Mouse (Mus musculus) inflammation-experienced regulatory T-cells (primary cell): Measurements from ENCODE around the gene Bub1. TPM values are rescaled to one million over a fixed set of nuclear protein-coding genes. Genes with fewer than 3 reads are reported as not detected.

Experiments
- polyA plus RNA-seq, 2 experiments: library from polyadenylated mRNA; unstranded; fragments of 100-300 nt; shearing (Covaris generic); gene quantifications; one replicate each; pipeline ENCODE4 v1.2.1; 2017

Bub1 gene
- polyA plus RNA-seq: under 1 TPM; 0.33 to 0.58 TPM

DNA sequence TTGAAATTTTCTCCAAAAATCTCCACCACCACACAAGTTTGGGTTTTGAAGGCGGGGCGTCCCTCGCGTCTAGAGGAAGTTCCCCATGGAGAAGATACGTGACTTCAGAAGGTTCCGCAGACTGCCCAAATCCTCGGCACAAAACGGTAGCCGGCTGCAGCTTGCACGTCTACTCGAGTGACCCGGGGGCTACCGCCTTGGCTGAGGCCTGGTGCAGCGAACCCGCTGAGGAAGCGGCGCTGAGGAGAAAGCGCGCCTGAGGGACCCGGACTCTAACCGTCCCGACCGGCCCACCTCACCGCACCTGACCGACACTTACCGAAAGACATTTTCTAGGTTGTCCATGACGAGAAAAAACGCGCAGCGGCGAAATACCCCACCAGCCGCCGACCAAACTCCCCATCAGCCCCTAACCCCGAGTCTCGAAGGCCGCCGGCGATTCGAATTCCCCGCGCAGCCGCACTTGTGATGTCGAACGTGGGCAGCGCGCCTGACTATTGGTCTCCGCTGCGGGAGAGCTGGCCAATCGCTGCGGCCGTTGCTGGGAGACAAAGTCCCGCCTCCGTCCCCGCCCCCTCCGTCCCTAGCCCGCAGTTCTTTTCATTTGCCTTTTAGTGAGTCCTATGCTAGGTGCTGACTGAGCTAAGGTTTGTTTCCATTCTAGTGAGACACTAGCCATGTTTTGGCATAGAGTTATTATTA is at the start of gene Bub1:
Gene Bub1 (minus strand): TSS at position 465 of the 702 bp plus-strand sequence.

DNA sequence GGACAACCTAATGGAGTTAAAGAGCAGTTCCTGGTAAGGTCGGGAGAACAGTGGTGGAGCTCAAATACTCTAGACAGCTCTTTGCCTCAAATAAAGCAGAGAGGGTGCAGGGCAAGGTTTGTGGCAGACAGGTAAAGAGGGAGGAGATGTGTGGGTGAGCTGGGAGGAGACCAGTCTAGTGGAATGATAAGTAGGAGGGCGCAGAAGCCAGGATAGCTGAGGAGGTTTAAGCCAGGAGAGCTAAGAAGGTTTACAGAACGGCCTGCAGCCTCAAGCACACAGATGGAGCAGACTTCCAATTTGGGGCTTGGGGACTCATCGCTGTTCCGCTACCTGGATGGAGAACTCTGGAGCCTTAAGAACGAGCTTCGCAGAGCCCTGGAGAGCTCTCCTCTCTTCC is 6.9 kb upstream of the Bub1 start, which contains the start of gene Acoxl:
Gene Acoxl (plus strand): TSS at position 301 of the 400 bp plus-strand sequence.

DNA sequence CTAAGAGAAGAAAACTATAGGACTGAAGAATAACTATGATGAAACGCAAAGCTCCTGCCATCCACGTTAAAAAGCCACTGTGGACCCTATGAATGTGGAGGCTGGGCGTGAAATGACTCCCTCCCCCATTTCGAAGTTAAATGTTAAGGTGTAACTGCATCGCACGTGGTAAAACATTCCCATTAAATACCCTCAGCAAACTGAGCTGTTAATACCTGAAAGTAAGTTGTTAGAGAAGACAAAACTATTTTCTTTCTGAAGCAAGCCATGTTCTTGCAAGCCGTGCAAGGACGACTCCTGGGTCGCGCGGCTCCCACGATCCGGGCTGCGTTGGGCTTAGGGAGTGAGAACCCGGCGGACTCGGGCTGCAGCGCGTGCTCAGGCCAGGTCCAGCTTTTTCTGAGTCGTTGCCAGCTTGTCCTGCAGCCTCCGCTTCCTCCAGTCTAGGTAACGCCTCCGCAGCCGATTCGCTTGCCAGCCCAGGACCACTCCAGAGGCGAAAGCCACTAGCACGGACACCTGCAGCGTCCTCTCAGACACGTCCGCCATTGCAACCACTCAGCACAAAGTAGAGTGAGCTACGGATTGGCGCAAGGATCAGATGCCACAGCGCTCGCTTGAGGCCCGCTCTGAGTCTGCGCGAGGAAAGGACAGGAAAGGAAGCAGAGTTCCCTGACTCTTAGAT is 39.6 kb downstream of the Bub1 start, which contains the start of gene Mtln:
Gene Mtln (minus strand): TSS at position 570 of the 685 bp plus-strand sequence.

DNA sequence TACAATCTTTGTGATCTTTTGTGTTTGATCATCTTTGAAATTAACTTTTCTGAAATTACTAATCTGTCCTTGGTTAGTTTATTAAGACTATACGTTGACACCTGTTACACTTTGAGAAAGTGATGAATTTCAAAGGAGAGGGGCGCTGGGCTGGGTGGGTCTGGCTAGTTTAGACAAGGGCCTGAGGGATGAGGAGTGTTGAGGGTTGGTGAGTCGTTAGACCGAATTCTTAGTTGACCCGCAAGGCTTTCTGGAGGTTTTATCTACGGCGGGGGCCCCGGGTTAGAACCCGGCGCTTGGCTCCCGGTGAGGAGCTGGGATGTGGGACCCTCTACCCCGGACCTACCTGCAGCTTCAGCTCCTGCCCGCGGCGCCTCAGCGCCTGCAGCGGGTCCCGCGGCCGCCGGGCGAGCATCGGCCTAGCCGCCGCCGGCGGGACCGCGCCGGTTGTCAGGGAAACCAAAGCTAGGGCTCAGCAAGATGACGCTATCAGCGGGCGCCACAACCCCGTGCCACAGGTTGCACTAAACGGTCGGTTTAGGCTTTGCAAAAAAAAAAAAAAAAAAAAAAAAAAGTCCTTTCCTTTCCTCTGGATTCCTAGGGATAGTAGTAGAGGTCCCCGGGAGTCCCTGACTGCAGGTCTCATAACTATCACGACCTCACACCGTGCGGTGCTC is 43.1 kb downstream of the Bub1 start, which contains the start of gene Nphp1:
Gene Nphp1 (minus strand): TSS at position 458 of the 677 bp plus-strand sequence.

Other genes starting within 250 kb of the Bub1 start
- gene Zfp661, start 244.8 kb downstream of the Bub1 start, polyA plus RNA-seq: 1 to 10 TPM; 2.9 to 3.2 TPM
- 100 to 1,000 TPM; 123 to 125 TPM for gene Mrps5, start 244.6 kb downstream of the Bub1 start, polyA plus RNA-seq
- 1 to 10 TPM in 1 of 2 experiments, under 1 TPM in 1; 0.22 to 1.4 TPM for gene Mal, start 175.2 kb downstream of the Bub1 start, polyA plus RNA-seq
- gene Mall, start 101.9 kb downstream of the Bub1 start, polyA plus RNA-seq: under 1 TPM in 1 of 2 experiments, not detected in 1; 0.13 TPM
- 1 to 10 TPM in 1 of 2 experiments, under 1 TPM in 1; 0.69 to 2.0 TPM for gene Nphp1, start 43.0 kb downstream of the Bub1 start, polyA plus RNA-seq
- 10 to 100 TPM; 22.7 to 32.2 TPM for gene Mtln, start 39.4 kb downstream of the Bub1 start, polyA plus RNA-seq
- 1 to 10 TPM in 1 of 2 experiments, not detected in 1; 1.9 TPM for gene Acoxl, start 7.0 kb upstream of the Bub1 start, polyA plus RNA-seq